Mouse (Mus musculus) neural tube, embryonic 11.5 days (tissue): ENCODE measurements around the gene Ryk. TPM values are rescaled to one million over a fixed set of nuclear protein-coding genes. Genes with fewer than 3 reads are reported as not detected.

Experiments
- ATAC-seq: fragments of 200-750 bp; cut with Nextera tagmentation; 2 replicates; pipeline ENCODE4 v1.8.0; 2017; ENCODE audit warnings: moderate number of reproducible peaks, mild to moderate bottlenecking, moderate TSS enrichment, moderate library complexity; ENCODE audit not compliant: insufficient read depth, low FRiP score, low TSS enrichment
- DNase-seq: peaks from one replicate; pipeline ENCODE4 v3.0.0-alpha.2; 2015; ENCODE audit warnings: low spot score
- H3K27ac ChIP-seq: fragments of 300-500 bp; sonication (generic); 2 replicates; pipeline ENCODE4 v1.5.1; 2014; ENCODE audit warnings: low read depth, mild to moderate bottlenecking, low read length
- H3K27me3 ChIP-seq: fragments of 300-500 bp; sonication (generic); 2 replicates; pipeline ENCODE4 v1.6.1; 2014; ENCODE audit warnings: mild to moderate bottlenecking, low read length, mixed read lengths; ENCODE audit not compliant: control insufficient read depth, insufficient read depth
- H3K36me3 ChIP-seq: fragments of 300-500 bp; sonication (generic); 2 replicates; pipeline ENCODE4 v1.6.1; 2014; ENCODE audit warnings: mild to moderate bottlenecking, low read length, moderate library complexity, mixed read lengths; ENCODE audit not compliant: control insufficient read depth, insufficient read depth
- H3K4me1 ChIP-seq: fragments of 300-500 bp; sonication (generic); 2 replicates; pipeline ENCODE4 v1.6.1; 2014; ENCODE audit warnings: low read length, mixed read lengths; ENCODE audit not compliant: control insufficient read depth, insufficient read depth
- H3K4me2 ChIP-seq: fragments of 300-500 bp; sonication (generic); 2 replicates; pipeline ENCODE4 v1.6.1; 2014; ENCODE audit warnings: low read depth, mild to moderate bottlenecking, moderate library complexity
- H3K4me3 ChIP-seq: fragments of 300-500 bp; sonication (generic); 2 replicates; pipeline ENCODE4 v1.5.1; 2014; ENCODE audit warnings: low read depth, low read length
- H3K9ac ChIP-seq: fragments of 300-500 bp; sonication (generic); 2 replicates; pipeline ENCODE4 v1.6.1; 2014; ENCODE audit warnings: mild to moderate bottlenecking, low read length
- H3K9me3 ChIP-seq: fragments of 300-500 bp; sonication (generic); 2 replicates; pipeline ENCODE4 v1.6.1; 2016; ENCODE audit warnings: low read length; ENCODE audit not compliant: control insufficient read depth
- WGBS: fragments of 180-500 bp; shearing (Covaris S2); extraction: QIAGEN DNeasy Blood & Tissue Kit; methylation state at CpG from one replicate; pipeline ENCODE4 v1.1.7; 2014; 5-methylcytosine and 5-hydroxymethylcytosine counted together
- polyA plus RNA-seq: library from polyadenylated mRNA; unstranded; fragments of >200 nt; fragmentation: Nextera tagmentation; extraction: Ambion mirVana; gene quantifications from 2 replicates; pipeline ENCODE4 v1.2.1, GENCODE M21; 2014

Gene Ryk
- polyA plus RNA-seq, 1 experiment from 2014 or later: 42.2 TPM

- no peak overlapping the region for H3K27ac ChIP-seq
- H3K9ac ChIP-seq: no peak overlapping the region
- ATAC-seq: no peak
- H3K4me3 ChIP-seq: no peak overlapping the region
- no peak for DNase-seq
- WGBS: 86% methylated on average over 5 of the region's 5 CpGs
- no peak overlapping the region for H3K4me2 ChIP-seq
- H3K9me3 ChIP-seq: no peaks in the 10 kb centered on the region
- H3K4me1 ChIP-seq: no peaks in the 10 kb centered on the region
- no peaks in the 10 kb centered on the region for H3K27me3 ChIP-seq
- H3K36me3 ChIP-seq: no peaks in the 10 kb centered on the region
Measured at GRCm38 (mm10) chr9:102919486-102919885, 84.8 kb downstream of the Ryk start.

- WGBS: 90% methylated on average over 13 of the region's 13 CpGs
- DNase-seq: no peak
- H3K27me3 ChIP-seq: no peaks in the 10 kb centered on the region
- no peaks in the 10 kb centered on the region for H3K4me1 ChIP-seq
- no peak overlapping the region for H3K4me2 ChIP-seq
- no peaks in the 10 kb centered on the region for H3K9me3 ChIP-seq
- H3K9ac ChIP-seq: no peak overlapping the region
- ATAC-seq: no peak
- no peaks in the 10 kb centered on the region for H3K36me3 ChIP-seq
- H3K4me3 ChIP-seq: no peak overlapping the region
- H3K27ac ChIP-seq: no peak overlapping the region
Measured at GRCm38 (mm10) chr9:102921791-102922190, 87.1 kb downstream of the Ryk start.

- Histone ChIP-seq H3K27me3 (no peaks in the 10 kb centered on the region), H3K9ac (no peak overlapping the region), H3K4me3 (no peak overlapping the region), H3K4me2 (no peak overlapping the region), H3K9me3 (no peaks in the 10 kb centered on the region), H3K4me1 (no peaks in the 10 kb centered on the region), H3K36me3 (no peaks in the 10 kb centered on the region), H3K27ac (no peak overlapping the region)
- WGBS: 88% methylated on average over 7 of the region's 7 CpGs
- ATAC-seq: no peak
- no peak for DNase-seq
Measured at GRCm38 (mm10) chr9:102922866-102923434, 88.2 kb downstream of the Ryk start.

- WGBS: 87% methylated on average over 11 of the region's 11 CpGs
- DNase-seq (no peak), ATAC-seq (no peak)
- Histone ChIP-seq H3K4me3 (no peak overlapping the region), H3K4me1 (no peaks in the 10 kb centered on the region), H3K9me3 (no peaks in the 10 kb centered on the region), H3K36me3 (no peaks in the 10 kb centered on the region), H3K4me2 (no peak overlapping the region), H3K27ac (no peak overlapping the region), H3K27me3 (no peaks in the 10 kb centered on the region), H3K9ac (no peak overlapping the region)
Measured at GRCm38 (mm10) chr9:102923836-102924235, 89.1 kb downstream of the Ryk start.

- Histone ChIP-seq H3K27ac (no peak overlapping the region), H3K36me3 (no peaks in the 10 kb centered on the region), H3K9ac (no peak overlapping the region), H3K9me3 (no peaks in the 10 kb centered on the region), H3K27me3 (no peaks in the 10 kb centered on the region), H3K4me2 (no peak overlapping the region), H3K4me3 (no peak overlapping the region), H3K4me1 (0 out of 2 replicates have a peak, but pooled peaks cover 3% of the 10 kb centered on the region)
- WGBS: 79% methylated on average over 15 of the region's 15 CpGs
- DNase-seq (no peak), ATAC-seq (no peak)
Measured at GRCm38 (mm10) chr9:102924627-102925316, 90.1 kb downstream of the Ryk start.

- ATAC-seq: no peak
- no peak overlapping the region for H3K4me2 ChIP-seq
- no peaks in the 10 kb centered on the region for H3K36me3 ChIP-seq
- WGBS: 88% methylated on average over 3 of the region's 3 CpGs
- H3K27me3 ChIP-seq: no peaks in the 10 kb centered on the region
- no peak for DNase-seq
- no peak overlapping the region for H3K4me3 ChIP-seq
- H3K4me1 ChIP-seq: 0 out of 2 replicates have a peak, but pooled peaks cover 3% of the 10 kb centered on the region
- H3K27ac ChIP-seq: no peak overlapping the region
- H3K9me3 ChIP-seq: no peaks in the 10 kb centered on the region
- no peak overlapping the region for H3K9ac ChIP-seq
Measured at GRCm38 (mm10) chr9:102926137-102926536, 91.4 kb downstream of the Ryk start.

- Histone ChIP-seq H3K27ac (no peak overlapping the region), H3K36me3 (no peaks in the 10 kb centered on the region), H3K4me3 (no peak overlapping the region), H3K4me2 (no peak overlapping the region), H3K4me1 (0 out of 2 replicates have a peak, but pooled peaks cover 3% of the 10 kb centered on the region), H3K9me3 (no peaks in the 10 kb centered on the region), H3K27me3 (no peaks in the 10 kb centered on the region), H3K9ac (no peak overlapping the region)
- ATAC-seq (0 out of 2 replicates have a peak, but pooled peaks have one; percentile 41), DNase-seq (peak; percentile 43)
- 48% methylated on average over 6 of the region's 6 CpGs for WGBS
Measured at GRCm38 (mm10) chr9:102929776-102930175, 95.1 kb downstream of the Ryk start.

GRCm38 (mm10) chr9:102933925-102934721 is 99.4 kb downstream of the Ryk start:
- no peak for ATAC-seq
- Histone ChIP-seq H3K4me2 (peak overlapping the region; percentile 2; the same call in 1 of the 2 replicates), H3K27ac (no peak overlapping the region), H3K4me3 (no peak overlapping the region), H3K9ac (no peak overlapping the region), H3K27me3 (no peaks in the 10 kb centered on the region), H3K9me3 (no peaks in the 10 kb centered on the region), H3K36me3 (no peaks in the 10 kb centered on the region), H3K4me1 (0 out of 2 replicates have a peak, but pooled peaks cover 3% of the 10 kb centered on the region)
- DNase-seq: no peak
- WGBS: 52% methylated on average over 20 of the region's 20 CpGs
